Mouse (Mus musculus) G1E (cell line): Measurements from ENCODE around the gene Clic3.

Experiments used
- CTCF ChIP-seq: IDR thresholded peaks from 2 replicates; pipeline ENCODE4 v1.5.1; 2012; ENCODE audit warnings: low read depth, low read length, inconsistent platforms, mixed read lengths
- GATA1 ChIP-seq: IDR thresholded peaks from 2 replicates; pipeline ENCODE4 v1.6.1; 2012; ENCODE audit warnings: borderline replicate concordance, low read length, inconsistent platforms, mixed read lengths
- GATA2 ChIP-seq: IDR thresholded peaks from 2 replicates; pipeline ENCODE4 v1.6.1; 2012; ENCODE audit warnings: low read depth, low read length, inconsistent platforms, borderline replicate concordance
- POLR2AphosphoS5 ChIP-seq: IDR thresholded peaks from 2 replicates; pipeline ENCODE4 v1.6.1; 2012; ENCODE audit warnings: low read depth, low read length, inconsistent platforms; ENCODE audit not compliant: insufficient replicate concordance
- TAL1 ChIP-seq: conservative IDR thresholded peaks from 2 replicates; pipeline ENCODE4 v1.6.1; 2012; ENCODE audit warnings: low read depth, low read length, inconsistent platforms, mixed read lengths

DNA sequence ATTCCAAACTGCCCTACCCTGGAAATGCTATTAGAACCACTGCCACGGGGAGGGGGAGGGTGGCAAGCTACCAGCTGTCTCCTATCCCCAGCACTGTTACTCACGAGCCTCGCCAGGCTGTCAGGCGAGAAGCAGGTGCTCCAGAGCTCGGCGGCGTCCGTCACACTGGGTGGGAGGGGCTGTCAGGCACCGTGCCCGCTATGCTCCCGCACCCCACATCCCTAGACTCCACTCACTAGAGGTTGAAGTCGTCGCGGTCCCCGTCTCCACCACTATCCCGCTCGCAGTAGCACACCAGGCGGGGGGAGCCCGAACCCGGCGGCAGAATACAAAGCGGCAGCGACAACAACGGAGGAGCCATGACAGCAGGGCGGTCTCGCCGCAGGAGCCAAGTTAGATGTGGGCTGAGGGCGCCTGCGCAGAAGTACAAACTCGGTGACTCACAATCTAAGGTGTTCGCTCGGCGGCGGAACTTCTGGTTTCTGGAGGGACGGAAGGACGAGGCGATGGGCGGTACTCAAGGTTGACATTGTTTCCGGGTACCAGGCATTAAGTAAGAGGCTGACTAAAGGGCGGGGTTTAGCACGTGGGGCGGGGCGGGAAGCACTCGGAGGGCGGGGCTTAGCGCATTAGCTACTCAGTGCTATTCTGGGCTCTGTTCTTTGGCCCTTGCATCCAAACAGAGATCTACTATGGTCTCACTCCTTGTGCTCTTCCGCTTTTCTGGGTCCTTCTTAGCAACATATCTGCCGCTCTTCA lies 4.1 kb downstream of the Clic3 start, which contains the start of gene Paxx:
- TF ChIP-seq CTCF (no peak), GATA1 (no peak), TAL1 (no peak), POLR2AphosphoS5 (no peak), GATA2 (no peak)
